Mouse (Mus musculus): Measurements from ENCODE around the gene 2510002D24Rik. TPM values are rescaled to one million over a fixed set of nuclear protein-coding genes. Genes with fewer than 3 reads are reported as not detected.
"Not testable (repeated sequence)": the region's sequence is repeated elsewhere in the genome, so short reads cannot be mapped to it uniquely, and the experiment has no call there.

The 2510002D24Rik gene
- total RNA-seq, 2 experiments from 2014 or later, result 24.1 to 26.6 TPM

DNA sequence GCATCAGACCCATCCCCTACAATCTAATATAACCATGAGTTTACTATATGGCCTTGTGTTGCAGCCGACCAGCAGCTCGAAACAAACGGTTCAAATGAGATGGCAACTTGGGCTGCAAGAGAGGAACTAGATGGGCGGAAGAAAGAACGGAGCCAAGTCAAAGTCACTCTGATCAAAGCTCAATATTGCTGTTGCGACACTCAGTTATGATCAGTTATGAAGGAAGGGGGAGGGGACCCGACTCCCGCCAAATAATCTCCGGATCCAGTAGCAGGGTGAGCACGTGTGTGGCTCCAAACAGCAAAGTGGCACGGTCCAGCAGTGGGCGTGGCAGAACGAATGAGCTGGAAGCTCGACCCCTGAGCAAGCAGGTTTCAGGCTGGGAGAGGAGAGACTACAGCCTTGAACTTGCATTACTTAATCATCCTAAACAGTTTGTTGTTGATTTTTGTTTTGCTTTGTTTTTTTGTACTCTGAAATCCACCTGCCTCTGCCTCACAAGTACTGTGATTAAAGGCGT, 10.0 kb downstream of the 2510002D24Rik start:
- no peak for DNase-seq (ENCODE audit: low spot score in 2 of 2)

DNA sequence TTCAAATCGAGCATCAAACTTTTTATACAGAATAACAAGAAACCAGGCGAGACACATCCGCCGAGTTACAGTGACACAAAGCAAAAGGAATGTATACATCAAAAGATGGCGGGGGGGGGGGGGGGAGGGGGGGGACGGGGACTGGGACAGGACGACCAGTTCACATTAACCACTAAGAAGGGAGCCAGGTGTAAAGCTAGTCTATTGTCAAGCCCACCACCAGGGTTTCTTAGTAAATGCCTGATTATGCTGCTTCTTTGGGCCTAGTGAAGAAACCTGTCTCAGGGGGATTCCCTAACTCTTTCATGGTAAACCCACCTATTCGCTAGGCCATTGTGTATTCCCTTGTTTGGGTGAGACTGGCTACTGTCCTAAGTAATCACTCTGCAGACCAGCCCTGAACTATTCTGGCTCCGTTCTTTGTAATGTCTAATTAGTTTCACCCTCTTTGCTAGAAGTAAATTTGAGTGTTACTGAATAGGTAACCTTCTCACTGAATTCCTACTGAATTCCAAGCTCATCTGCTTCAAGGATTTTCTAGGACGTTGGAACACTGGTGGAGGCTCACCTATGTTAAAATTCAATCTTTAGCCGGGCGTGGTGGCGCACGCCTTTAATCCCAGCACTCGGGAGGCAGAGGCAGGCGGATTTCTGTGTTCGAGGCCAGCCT, 13.3 kb downstream of the 2510002D24Rik start:
- DNase-seq (ENCODE audit: low spot score in 2 of 2), result not testable (repeated sequence)

DNA sequence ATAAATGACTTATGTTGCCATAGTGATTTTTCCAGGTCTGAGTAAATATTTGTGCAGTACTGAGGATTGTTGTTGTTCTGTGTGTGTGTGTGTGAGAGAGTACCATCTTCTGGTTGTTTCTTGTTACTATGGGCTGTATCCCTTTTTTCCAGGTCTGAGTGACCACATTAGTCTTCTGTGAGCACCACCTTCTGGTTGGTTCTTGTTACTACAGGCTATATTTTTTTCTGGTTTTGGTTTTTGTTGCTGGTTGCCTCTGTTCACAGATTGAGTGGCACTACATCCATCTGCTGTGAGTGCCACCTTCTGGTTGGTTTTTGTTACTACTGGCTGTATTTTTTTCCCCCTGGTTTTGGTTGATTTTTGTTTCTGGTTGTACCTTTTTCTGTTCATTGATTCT, 22.2 kb downstream of the 2510002D24Rik start:
- peak in 1 of 2 experiments; percentile 37 for DNase-seq (ENCODE audit: low spot score in 2 of 2)

DNA sequence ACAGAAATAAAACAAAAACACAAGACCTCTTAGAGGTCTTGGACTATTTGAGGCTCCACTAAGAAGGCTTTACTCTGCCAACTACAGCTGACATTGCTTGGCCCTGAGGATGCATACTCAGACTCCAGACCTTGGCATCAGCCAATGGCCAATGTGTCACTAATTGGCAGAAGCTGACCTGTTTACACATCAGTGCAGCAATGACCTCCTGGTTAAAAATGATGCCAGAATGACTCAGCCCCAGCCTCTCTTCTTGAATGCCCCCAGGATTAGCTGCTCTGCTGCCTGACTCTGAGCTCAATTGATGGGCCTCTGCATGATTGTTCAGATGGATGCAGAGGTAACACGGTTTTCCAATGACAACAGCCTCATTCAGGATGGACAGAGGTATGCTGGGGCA, 23.8 kb downstream of the 2510002D24Rik start:
- DNase-seq (ENCODE audit: low spot score in 2 of 2), result no peak

DNA sequence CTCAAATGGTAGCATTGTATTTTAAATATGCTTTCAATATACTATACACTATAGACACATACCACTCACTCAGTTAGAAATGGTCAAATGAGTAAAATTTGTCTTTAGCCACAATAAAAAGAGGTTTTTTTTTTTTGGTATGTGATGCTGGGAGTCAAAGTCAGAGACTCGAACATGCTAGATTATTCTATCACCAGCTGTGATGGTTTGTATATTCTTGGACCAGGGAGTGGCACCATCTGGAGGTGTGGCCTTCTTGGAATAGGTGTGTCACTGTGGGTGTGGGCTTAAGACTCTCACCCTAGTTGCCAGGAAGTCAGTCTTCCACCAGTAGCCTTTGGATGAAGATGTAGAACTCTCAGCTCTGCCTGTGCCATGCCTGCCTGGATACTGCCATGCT, 34.1 kb downstream of the 2510002D24Rik start:
- DNase-seq (ENCODE audit: low spot score in 2 of 2), result not testable (repeated sequence)

DNA sequence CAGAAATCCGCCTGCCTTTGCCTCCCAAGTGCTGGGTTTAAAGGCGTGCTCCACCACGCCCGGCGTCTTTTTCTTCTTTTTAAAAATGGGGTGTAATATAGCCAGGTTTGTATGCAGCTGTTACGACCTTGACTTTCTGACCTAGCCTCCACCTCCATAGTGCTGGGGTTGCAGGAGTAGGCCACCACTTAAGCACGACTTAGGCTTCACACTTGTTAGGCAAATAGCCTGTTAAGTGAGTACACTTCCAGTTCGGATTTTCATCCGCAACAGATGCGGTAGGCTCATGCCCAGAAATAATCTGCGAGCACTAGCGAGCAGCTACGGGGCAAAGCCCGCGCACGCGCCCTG, 39.7 kb downstream of the 2510002D24Rik start:
- DNase-seq (ENCODE audit: low spot score in 2 of 2), result no peak

DNA sequence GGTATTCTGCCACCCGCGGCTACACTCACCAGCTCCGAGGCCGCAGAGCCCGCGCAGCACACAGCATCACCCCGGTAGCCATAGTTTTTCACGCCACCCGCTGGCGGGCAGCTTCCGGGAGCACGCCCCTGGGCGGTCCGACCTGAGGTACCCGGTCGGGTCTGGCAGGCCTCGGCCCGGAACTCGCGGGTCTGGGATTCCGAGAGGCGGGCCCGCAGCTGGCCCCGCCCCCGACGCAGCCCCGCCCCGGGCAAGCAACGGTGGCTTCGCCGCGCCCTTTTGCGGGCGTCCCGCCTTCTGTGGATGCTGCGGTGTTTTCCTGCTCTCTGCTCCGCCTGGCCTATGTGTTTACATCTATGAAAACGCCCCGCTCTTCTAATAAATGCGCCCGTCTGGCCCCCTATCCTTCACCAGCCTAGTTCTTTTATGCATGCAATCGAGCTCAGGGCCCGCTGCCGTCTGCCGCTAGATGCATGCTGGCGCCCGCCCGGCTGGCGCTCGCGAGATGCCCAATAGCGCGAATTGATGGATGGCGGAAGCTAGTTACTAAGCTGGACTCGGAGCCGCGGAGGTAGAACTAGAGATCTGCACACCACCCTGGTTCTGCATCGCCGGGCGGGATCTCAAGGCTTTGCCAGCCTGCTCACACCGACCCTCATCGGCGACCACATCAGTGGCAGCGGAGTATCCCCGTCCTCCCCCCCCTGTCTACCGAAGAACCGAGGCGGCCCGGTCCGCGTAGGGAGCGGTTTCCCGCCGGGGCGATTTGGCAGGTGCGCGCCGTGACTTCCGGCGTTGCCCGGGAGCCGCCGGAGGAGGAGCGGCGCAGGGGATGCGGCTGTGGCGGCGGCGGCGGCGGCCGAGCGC, 40.3 kb downstream of the 2510002D24Rik start, which contains the start of the genes Mrpl40 and Hira:
TSS of gene Mrpl40 (minus strand) at position 421 of the 867 bp plus-strand sequence.
TSS of gene Hira (plus strand) at position 596 of the 867 bp plus-strand sequence.
- DNase-seq (ENCODE audit: low spot score in 2 of 2), result peak; percentile 87 to 96

DNA sequence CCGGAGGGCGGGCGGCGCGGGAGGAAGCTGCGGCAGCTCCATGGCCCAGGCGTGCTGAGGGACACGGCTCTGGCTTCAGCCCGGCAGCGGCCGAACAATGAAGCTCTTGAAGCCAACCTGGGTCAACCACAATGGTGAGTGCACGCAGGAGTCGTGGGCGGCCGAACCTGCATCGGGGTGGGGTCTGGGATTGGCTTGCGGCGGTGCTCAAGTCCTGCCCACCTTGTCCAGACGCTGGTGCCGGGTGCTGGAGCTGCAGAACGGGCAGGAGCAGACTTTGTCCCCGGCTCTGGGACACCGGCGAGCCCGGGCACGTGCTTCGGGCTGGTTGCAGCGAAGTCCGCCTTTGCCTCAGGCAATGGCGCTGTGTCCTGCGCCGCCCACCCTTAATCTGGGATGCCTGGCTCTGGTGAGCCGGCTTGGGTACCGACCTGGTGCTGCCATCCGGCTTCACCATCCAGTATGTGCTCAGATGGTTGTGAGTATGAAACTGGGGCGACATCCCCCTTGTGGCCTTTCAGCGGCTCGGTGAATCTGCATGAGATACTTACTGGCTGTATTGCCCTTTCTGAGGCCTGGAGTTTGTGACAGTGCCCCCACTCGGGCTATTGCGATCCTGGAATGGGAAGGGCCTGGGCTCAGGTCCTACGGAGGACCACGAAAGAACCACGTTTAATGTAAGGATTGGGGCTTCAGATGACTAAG, 41.2 kb downstream of the 2510002D24Rik start:
- peak; percentile 30 to 42 for DNase-seq (ENCODE audit: low spot score in 2 of 2)

DNA sequence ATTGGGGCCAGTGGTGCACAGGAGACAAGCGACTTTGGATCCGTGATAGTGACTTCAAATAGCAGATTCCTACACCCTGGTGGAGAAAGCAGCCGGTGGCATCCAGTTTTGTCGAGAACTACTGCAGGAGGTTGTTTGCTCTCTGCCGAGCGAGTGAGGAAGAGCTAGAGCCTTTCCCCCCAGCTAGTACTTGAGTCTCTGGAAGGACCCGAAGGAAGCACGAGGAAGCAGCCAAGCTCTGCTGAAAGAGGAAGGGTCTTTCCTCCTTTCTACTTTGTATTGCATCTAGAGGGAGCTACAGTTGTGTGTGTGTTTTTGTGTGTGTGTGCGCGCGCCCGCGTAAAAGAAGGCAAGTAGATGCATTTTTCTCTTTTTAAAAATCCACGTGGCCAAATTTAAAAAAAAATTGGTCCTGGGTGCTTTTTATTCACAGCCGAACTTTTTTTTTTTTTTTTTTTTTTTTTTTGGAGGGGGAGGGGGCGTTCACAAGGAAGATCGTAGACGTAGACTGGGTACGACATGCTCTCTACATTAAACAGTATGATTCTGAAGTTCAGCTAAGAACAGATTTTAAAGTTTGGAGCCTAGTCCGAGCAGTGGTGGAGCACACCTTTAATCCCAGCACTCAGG, 41.8 kb downstream of the 2510002D24Rik start:
- peak in 1 of 2 experiments; percentile 8 for DNase-seq (ENCODE audit: low spot score in 2 of 2)

DNA sequence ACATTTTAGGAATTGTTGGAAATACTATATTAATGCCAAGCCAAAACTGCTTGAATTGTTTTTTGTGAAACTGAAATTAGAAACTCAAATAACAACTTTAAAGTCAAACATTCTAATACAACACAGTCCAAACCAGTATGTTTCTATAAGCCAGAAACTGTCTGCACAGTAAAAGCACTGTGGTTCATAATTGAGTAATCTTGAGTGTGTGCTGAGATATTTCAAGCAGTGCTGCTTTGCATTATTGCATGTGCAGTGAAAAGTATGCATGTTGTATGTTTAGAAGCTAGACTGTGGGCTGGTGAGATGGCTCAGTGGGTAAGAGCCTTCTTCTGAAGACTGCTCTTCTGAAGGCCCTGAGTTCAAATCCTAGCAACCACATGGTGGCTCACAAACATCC, 47.7 kb downstream of the 2510002D24Rik start:
- no peak for DNase-seq (ENCODE audit: low spot score in 2 of 2)

Other genes starting within 250 kb of the 2510002D24Rik start
- 1 to 10 TPM; 1.3 TPM for gene Tbx1, start 245.9 kb upstream of the 2510002D24Rik start, total RNA-seq (2021)
- 1 to 10 TPM; 1.1 to 1.3 TPM for gene Gp1bb, start 214.2 kb upstream of the 2510002D24Rik start, total RNA-seq (2021)
- 100 to 1,000 TPM; 231 to 252 TPM for gene Gm49601, start 210.2 kb upstream of the 2510002D24Rik start, total RNA-seq (2021)
- gene Sept5, start 206.6 kb upstream of the 2510002D24Rik start, total RNA-seq (2021), result 100 to 1,000 TPM; 824 to 876 TPM
- 10 to 100 TPM; 47.2 to 51.8 TPM for gene Cldn5, start 59.7 kb upstream of the 2510002D24Rik start, total RNA-seq (2021)
- 10 to 100 TPM; 87.5 to 97.2 TPM for gene Ufd1, start 24.8 kb upstream of the 2510002D24Rik start, total RNA-seq (2021)
- 1 to 10 TPM in 1 of 2 experiments, under 1 TPM in 1; 0.77 to 2.0 TPM for gene Cdc45, start 24.6 kb upstream of the 2510002D24Rik start, total RNA-seq (2021)
- 10 to 100 TPM in 1 of 2 experiments, 1 to 10 TPM in 1; 5.6 to 13.5 TPM for gene Gm28539, start within 50 bp of the 2510002D24Rik start, total RNA-seq (2021)
- 10 to 100 TPM; 36.1 to 38.2 TPM for gene Mrpl40, start 40.3 kb downstream of the 2510002D24Rik start, total RNA-seq (2021)
- gene Hira, start 40.5 kb downstream of the 2510002D24Rik start, total RNA-seq (2021), result 10 to 100 TPM; 78.6 to 87.7 TPM

Data from left cerebral cortex, adult 18-20 months (tissue).